Mouse (Mus musculus): ENCODE measurements around the gene Otop3.

The Otop3 gene

GRCm38 (mm10) chr11:115391358-115391757 is 56.8 kb downstream of the Otop3 start:
- no peak for DNase-seq (ENCODE audit: low read depth in 1 of 2, low spot score in 2 of 2)

DNA sequence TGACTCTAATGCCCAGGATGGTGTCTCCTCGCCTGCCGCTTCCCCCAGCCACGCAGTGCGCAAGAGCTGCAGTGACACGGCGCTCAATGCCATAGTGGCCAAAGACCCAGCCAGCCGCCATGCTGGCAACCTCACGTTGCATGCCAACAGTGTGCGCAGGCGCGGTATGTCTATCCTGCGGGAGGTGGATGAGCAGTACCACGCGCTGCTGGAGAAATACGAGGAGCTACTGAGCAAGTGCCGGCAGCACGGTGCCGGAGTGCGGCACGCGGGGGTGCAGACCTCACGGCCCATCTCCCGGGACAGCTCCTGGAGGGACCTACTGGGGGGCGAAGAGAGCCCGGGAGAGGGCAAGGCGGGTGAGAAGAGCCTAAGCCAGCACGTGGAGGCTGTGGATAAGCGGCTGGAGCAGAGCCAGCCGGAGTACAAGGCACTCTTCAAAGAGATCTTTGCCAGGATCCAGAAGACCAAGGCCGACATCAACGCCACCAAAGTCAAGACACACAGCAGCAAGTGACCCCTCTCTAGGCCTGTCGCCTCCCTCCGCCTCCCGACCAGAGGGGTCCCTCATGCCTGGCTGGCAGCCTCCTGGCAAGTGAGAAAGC is 59.3 kb downstream of the Otop3 start:
- DNase-seq (ENCODE audit: low read depth in 1 of 2, low spot score in 2 of 2): no peak
